Mouse (Mus musculus) mesoderm, embryonic 11.5 days (tissue): ENCODE data around the gene Trex2.
"Not testable (repeated sequence)": the region's sequence is repeated elsewhere in the genome, so short reads cannot be mapped to it uniquely, and the experiment has no call there.

Source experiments
- DNase-seq: peaks from one replicate; pipeline ENCODE4 v3.0.0-alpha.2; 2012; ENCODE audit warnings: low read depth, low spot score

The Trex2 gene

DNA sequence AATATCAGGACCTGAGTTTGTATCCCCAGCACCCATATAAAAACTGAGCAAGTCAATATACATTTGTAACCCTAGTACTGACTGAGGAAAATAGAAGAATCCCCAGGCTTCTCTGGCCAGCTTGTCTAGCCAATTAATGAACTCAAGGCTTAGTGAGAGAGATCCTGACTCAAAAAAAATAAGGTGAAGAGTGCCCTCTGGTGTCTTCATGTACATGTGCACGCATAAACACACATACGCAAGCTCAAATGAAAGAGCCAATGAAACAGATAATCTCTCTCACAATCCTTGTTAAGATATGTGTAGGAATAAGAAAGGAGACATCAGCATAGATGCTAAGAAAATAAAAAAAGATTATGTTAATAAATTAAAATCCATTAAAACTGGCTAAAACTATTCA is 5.1 kb downstream of the Trex2 start:
- DNase-seq: no peak

GRCm38 (mm10) chrX:73412767-73413166 is 22.4 kb downstream of the Trex2 start:
- no peak for DNase-seq

DNA sequence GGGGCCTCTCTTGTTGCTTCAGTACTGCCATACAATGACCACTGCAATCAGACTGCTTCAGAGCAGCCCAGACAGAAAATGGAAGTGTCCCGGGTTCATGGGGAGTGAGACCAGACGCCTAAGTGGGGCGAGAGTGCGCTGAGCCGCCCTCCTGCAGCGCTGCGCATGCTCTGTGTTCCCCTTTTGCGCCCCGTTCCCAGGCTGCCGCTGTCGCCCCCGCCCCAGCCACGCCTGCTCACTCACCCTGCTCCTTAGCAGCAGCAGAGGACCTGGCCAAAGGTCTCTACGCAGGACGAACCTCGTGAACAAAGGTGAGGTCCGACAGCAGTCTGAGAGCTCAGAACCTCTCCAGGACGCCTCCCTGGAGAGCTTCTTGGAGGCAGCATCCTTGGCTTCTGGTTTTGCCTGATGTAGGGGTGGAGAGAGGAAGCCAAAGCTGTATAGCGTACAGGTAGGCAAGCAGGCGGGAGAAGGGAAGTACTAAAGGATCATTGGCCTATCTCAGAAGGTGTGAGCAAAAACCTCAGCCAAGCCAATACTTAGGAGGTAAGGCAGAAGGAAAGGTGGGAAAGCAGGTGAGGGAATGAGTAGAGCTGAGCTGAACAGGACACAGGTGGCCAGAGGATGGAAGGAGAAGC is 24.1 kb downstream of the Trex2 start, which contains the start of gene Zfp92:
Zfp92 (plus strand) TSS at position 217 of the 638 bp plus-strand sequence.
- DNase-seq: no peak

GRCm38 (mm10) chrX:73401616-73402015 is 33.5 kb downstream of the Trex2 start:
- no peak for DNase-seq

DNA sequence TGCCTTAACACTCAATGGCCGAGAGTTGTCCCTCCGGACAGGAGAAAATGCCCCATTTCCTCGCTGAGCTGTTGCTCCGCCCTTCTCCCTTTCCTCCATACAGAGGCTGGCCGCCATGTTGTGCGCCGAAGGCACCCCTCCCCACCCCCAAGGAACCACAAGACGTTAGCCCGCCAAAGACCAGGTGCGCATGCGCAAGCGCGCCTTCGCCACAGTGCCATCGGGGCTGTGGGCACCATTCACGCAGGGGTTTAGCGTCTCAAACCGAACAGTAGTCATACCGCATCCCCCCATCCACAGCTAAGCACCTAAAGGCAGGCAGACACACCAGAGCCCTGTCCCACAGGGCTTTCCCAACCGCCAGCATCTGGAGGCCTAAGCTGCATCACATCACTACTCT is 34.2 kb downstream of the Trex2 start:
- no peak for DNase-seq

- DNase-seq: not testable (repeated sequence)
These were observed 36.5 kb downstream of the Trex2 start, which contains the start of gene Gm18336 for GRCm38 (mm10) chrX:73398636-73399035. Gene Gm18336 (minus strand): TSS chrX:73398736.

DNA sequence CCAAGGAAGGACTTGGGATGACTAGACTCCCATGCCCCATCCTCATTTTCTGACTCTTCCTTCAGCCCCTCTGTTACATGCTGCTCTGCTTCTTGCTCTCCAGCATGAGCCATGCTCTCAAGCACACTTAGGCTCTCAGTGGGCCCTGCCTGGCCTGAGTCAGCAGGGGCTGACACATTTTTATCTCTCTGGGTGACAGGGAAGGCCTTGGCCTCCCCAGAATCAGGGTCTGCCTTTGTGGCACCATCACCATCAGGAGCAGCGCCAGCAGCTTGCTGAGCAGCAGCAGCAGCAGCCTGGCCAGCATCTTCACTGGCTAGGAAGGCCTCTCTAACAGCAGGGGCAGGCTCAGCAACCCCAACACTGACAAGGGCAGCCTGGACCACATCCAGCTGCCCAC is 38.7 kb downstream of the Trex2 start:
- DNase-seq: no peak

DNA sequence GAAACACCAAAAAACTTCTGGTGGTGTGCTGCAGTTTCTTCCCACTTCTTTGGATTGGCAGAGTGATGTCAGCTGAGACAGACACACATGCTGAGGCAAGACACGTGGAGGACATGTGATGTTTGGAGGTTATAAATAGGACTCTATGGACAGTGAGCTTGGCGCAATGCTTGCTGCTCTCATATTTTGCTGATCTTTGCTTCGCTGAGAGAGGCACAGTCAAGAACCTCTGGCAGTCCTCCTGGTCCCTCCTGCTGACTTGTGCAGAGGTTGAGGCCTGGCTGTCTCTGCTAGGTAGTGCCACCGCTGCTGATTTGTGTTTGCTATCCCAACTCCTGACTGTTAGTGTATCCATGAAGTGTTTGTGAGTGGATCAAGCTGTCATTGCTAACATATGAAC is 43.7 kb downstream of the Trex2 start:
- DNase-seq: no peak

- DNase-seq: no peak
These were observed 50.2 kb downstream of the Trex2 start for GRCm38 (mm10) chrX:73384924-73385323.

DNA sequence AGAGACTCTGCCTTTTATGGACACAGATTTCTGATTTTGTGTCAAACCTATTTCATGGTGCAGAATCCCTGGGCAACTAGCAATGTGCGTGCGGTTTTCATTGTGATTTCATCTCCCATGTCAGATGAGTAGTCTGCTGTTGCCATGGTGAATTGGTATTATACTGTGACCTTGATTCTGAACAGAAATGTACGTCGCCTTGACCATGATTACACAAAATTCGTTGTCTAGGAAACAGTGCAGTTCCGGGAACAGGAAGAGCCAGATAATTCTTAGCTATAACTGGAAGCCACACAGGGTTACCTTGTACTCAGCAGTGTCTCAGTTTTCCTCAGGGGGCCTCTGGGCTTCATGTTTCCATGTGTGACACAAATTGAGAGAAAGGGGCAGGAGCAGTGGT is 50.7 kb downstream of the Trex2 start:
- DNase-seq: no peak
